Mouse (Mus musculus) CH12.LX (cell line): ENCODE measurements around the gene Dgcr8. TPM values are rescaled to one million over a fixed set of nuclear protein-coding genes. Genes with fewer than 3 reads are reported as not detected.

Source experiments
- DNase-seq: peaks from one replicate; pipeline ENCODE4 v3.0.0-alpha.2; 2013; ENCODE audit errors: extremely low read depth
- H3K27ac ChIP-seq: 2 replicates; pipeline ENCODE4 v1.5.1; 2012; ENCODE audit warnings: low read depth, mild to moderate bottlenecking, control low read depth, moderate library complexity; ENCODE audit not compliant: insufficient read depth
- H3K27me3 ChIP-seq: replicated peaks from 2 replicates; pipeline ENCODE3; 2012; ENCODE audit warnings: inconsistent platforms
- H3K36me3 ChIP-seq, 2 experiments: replicated peaks in 1 of 2; 2 replicates each; pipeline versions ENCODE3 to v1.6.1; 2012; ENCODE audit warnings: inconsistent platforms in 1 of 2, low read length in 1 of 2, mild to moderate bottlenecking in 1 of 2, mixed read lengths in 1 of 2, moderate library complexity in 1 of 2; ENCODE audit not compliant: control insufficient read depth in 1 of 2, insufficient read depth in 1 of 2
- H3K4me1 ChIP-seq, 2 experiments: 2 replicates each; pipeline ENCODE4 v1.6.1; 2012; ENCODE audit warnings: inconsistent platforms in 1 of 2, moderate library complexity in 1 of 2; ENCODE audit not compliant: insufficient read depth in 2 of 2, control insufficient read depth in 1 of 2
- H3K4me2 ChIP-seq: 2 replicates; pipeline ENCODE4 v1.6.1; 2012; ENCODE audit warnings: low read depth, mild to moderate bottlenecking, control low read depth; ENCODE audit not compliant: poor library complexity, insufficient read depth, severe bottlenecking
- H3K4me3 ChIP-seq, 3 experiments: fragments of 150-350 bp in 1 of 3; sonication (generic) in 1 of 3; replicated peaks in 1 of 3; 2 replicates each; pipeline versions ENCODE3 to v1.5.1; 2011 to 2012; ENCODE audit warnings: low read depth in 2 of 3, low read length in 2 of 3, mild to moderate bottlenecking in 2 of 3, moderate library complexity in 2 of 3, control low read depth in 1 of 3, improper control_type of control experiment in 1 of 3, inconsistent platforms in 1 of 3, mixed read lengths in 1 of 3; ENCODE audit not compliant: poor library complexity in 1 of 3
- H3K79me2 ChIP-seq: replicated peaks from 2 replicates; pipeline ENCODE4 v1.6.1; 2012; ENCODE audit warnings: mild to moderate bottlenecking, moderate library complexity; ENCODE audit not compliant: control insufficient read depth, poor library complexity, insufficient read depth, severe bottlenecking; ENCODE audit errors: extremely low read depth
- H3K9ac ChIP-seq: 2 replicates; pipeline ENCODE4 v1.6.1; 2012; ENCODE audit warnings: low read depth, mild to moderate bottlenecking, control low read depth, moderate library complexity; ENCODE audit not compliant: insufficient read depth
- H3K9me3 ChIP-seq: replicated peaks from 2 replicates; pipeline ENCODE3; 2012; ENCODE audit warnings: low read length, inconsistent platforms, mixed read lengths
- BHLHE40 ChIP-seq: IDR thresholded peaks from 2 replicates; pipeline ENCODE4 v1.6.1; 2011; ENCODE audit warnings: mild to moderate bottlenecking, low read depth, low read length, improper control_type of control experiment
- CHD2 ChIP-seq: IDR thresholded peaks from 2 replicates; pipeline ENCODE4 v1.6.1; 2011; ENCODE audit warnings: low read length, improper control_type of control experiment
- CTCF ChIP-seq, 2 experiments: IDR thresholded peaks in 1 of 2; conservative IDR thresholded peaks in 1 of 2; 2 replicates each; pipeline ENCODE4 v1.5.1; 2011 to 2012; ENCODE audit warnings: low read depth in 2 of 2, low read length in 2 of 2, improper control_type of control experiment in 1 of 2, inconsistent platforms in 1 of 2, mild to moderate bottlenecking in 1 of 2, moderate library complexity in 1 of 2
- E2F4 ChIP-seq: IDR thresholded peaks from 2 replicates; pipeline ENCODE4 v1.6.1; 2011; ENCODE audit warnings: low read depth, low read length, improper control_type of control experiment; ENCODE audit not compliant: insufficient replicate concordance
- ELF1 ChIP-seq: IDR thresholded peaks from 2 replicates; pipeline ENCODE4 v1.6.1; 2014; ENCODE audit warnings: low read depth, mild to moderate bottlenecking, inconsistent platforms, low read length, improper control_type of control experiment
- GABPA ChIP-seq: IDR thresholded peaks from 2 replicates; pipeline ENCODE4 v1.6.1; 2012; ENCODE audit warnings: low read depth, low read length, improper control_type of control experiment, inconsistent platforms; ENCODE audit not compliant: insufficient replicate concordance
- HCFC1 ChIP-seq: IDR thresholded peaks from 2 replicates; pipeline ENCODE4 v1.6.1; 2012; ENCODE audit warnings: low read depth, mild to moderate bottlenecking, inconsistent platforms, low read length, improper control_type of control experiment
- IRF4 ChIP-seq: IDR thresholded peaks from 2 replicates; pipeline ENCODE4 v1.6.1; 2014; ENCODE audit warnings: low read depth, mild to moderate bottlenecking, inconsistent platforms, low read length, improper control_type of control experiment
- JUND ChIP-seq: conservative IDR thresholded peaks from 2 replicates; pipeline ENCODE4 v1.6.1; 2011; ENCODE audit warnings: low read depth, low read length, improper control_type of control experiment
- KAT2A ChIP-seq: IDR thresholded peaks from 2 replicates; pipeline ENCODE4 v1.6.1; 2012; ENCODE audit warnings: low read length, improper control_type of control experiment, inconsistent platforms; ENCODE audit not compliant: insufficient replicate concordance
- MAFK ChIP-seq: IDR thresholded peaks from 2 replicates; pipeline ENCODE4 v1.6.1; 2011; ENCODE audit warnings: low read length, improper control_type of control experiment; ENCODE audit not compliant: insufficient replicate concordance
- MAZ ChIP-seq: IDR thresholded peaks from 2 replicates; pipeline ENCODE4 v1.6.1; 2012; ENCODE audit warnings: low read depth, mild to moderate bottlenecking, inconsistent platforms, low read length, improper control_type of control experiment, moderate library complexity
- MEF2A ChIP-seq: IDR thresholded peaks from 2 replicates; pipeline ENCODE4 v1.6.1; 2014; ENCODE audit warnings: low read depth, mild to moderate bottlenecking, inconsistent platforms, low read length, improper control_type of control experiment, borderline replicate concordance
- MXI1 ChIP-seq: IDR thresholded peaks from 2 replicates; pipeline ENCODE4 v1.6.1; 2011; ENCODE audit warnings: mild to moderate bottlenecking, low read depth, low read length, improper control_type of control experiment
- NELFE ChIP-seq: IDR thresholded peaks from 2 replicates; pipeline ENCODE4 v1.6.1; 2011; ENCODE audit warnings: low read depth, low read length, improper control_type of control experiment
- NRF1 ChIP-seq: IDR thresholded peaks from 2 replicates; pipeline ENCODE4 v1.6.1; 2014; ENCODE audit warnings: low read depth, mild to moderate bottlenecking, inconsistent platforms, low read length, improper control_type of control experiment, moderate library complexity
- PAX5 ChIP-seq: IDR thresholded peaks from 2 replicates; pipeline ENCODE4 v1.6.1; 2012; ENCODE audit warnings: low read length, inconsistent platforms, mixed read lengths
- POLR2A ChIP-seq: IDR thresholded peaks from 2 replicates; pipeline ENCODE4 v1.6.1; 2011; ENCODE audit warnings: low read depth, mild to moderate bottlenecking, improper control_type of control experiment, low read length
- POLR2AphosphoS2 ChIP-seq: IDR thresholded peaks from 2 replicates; pipeline ENCODE4 v1.6.1; 2011; ENCODE audit warnings: low read depth, low read length, improper control_type of control experiment
- RAD21 ChIP-seq: IDR thresholded peaks from 2 replicates; pipeline ENCODE4 v1.6.1; 2011; ENCODE audit warnings: low read depth, mild to moderate bottlenecking, low read length, improper control_type of control experiment, moderate library complexity
- RCOR1 ChIP-seq: conservative IDR thresholded peaks from 2 replicates; pipeline ENCODE4 v1.6.1; 2012; ENCODE audit warnings: low read depth, mild to moderate bottlenecking, inconsistent platforms, low read length, improper control_type of control experiment
- TCF12 ChIP-seq: IDR thresholded peaks from 2 replicates; pipeline ENCODE4 v1.6.1; 2014; ENCODE audit warnings: low read depth, mild to moderate bottlenecking, inconsistent platforms, low read length, improper control_type of control experiment
- UBTF ChIP-seq: IDR thresholded peaks from 2 replicates; pipeline ENCODE4 v1.6.1; 2012; ENCODE audit warnings: low read depth, mild to moderate bottlenecking, inconsistent platforms, low read length, improper control_type of control experiment, moderate library complexity
- USF1 ChIP-seq: IDR thresholded peaks from 2 replicates; pipeline ENCODE4 v1.6.1; 2014; ENCODE audit warnings: low read depth, mild to moderate bottlenecking, inconsistent platforms, low read length, improper control_type of control experiment
- USF2 ChIP-seq: conservative IDR thresholded peaks from 2 replicates; pipeline ENCODE4 v1.6.1; 2011; ENCODE audit warnings: low read depth, low read length, improper control_type of control experiment
- ZC3H11A ChIP-seq: IDR thresholded peaks from 2 replicates; pipeline ENCODE4 v1.6.1; 2012; ENCODE audit warnings: low read depth, mild to moderate bottlenecking, inconsistent platforms, low read length, improper control_type of control experiment
- ZKSCAN1 ChIP-seq: IDR thresholded peaks from 2 replicates; pipeline ENCODE4 v1.6.1; 2012; ENCODE audit warnings: low read depth, inconsistent platforms, low read length, improper control_type of control experiment, borderline replicate concordance
- ZMIZ1 ChIP-seq: IDR thresholded peaks from 2 replicates; pipeline ENCODE4 v1.6.1; 2012; ENCODE audit warnings: low read depth, mild to moderate bottlenecking, inconsistent platforms, low read length, improper control_type of control experiment
- ZNF384 ChIP-seq: IDR thresholded peaks from 2 replicates; pipeline ENCODE4 v1.6.1; 2012; ENCODE audit warnings: low read depth, low read length, improper control_type of control experiment, inconsistent platforms
- dilution Hi-C: fragments of 300-500 bp; cut with MboI; formaldehyde crosslinking; loops from 2 replicates; pipeline ENCODE4 v1.14.3; 2020; ENCODE audit warnings: low sequenced_read_pairs; ENCODE audit not compliant: extremely low pct_unique_long_range_greater_than_20kb, extremely low pct_ligation_motif_present
- in situ Hi-C: fragments of 300-500 bp; cut with MboI; formaldehyde crosslinking; loops from 3 replicates; pipeline ENCODE4 v1.14.3; 2019; ENCODE audit warnings: low sequenced_read_pairs, low pct_ligation_motif_present, low pct_unique_long_range_greater_than_20kb, mixed read lengths
- polyA plus RNA-seq: library from polyadenylated mRNA; unstranded; fragments of >175 nt; gene quantifications from 2 replicates; pipeline ENCODE4 v1.2.1, GENCODE M21; 2012; ENCODE audit warnings: low read depth; ENCODE audit not compliant: insufficient read length
- total RNA-seq, 2 experiments: library from RNA; depleted of rRNA; stranded (reverse); fragments of 300-350 nt in 1 of 2; fragments of >200 nt in 1 of 2; gene quantifications; 2 replicates each; pipeline ENCODE4 v1.2.3; 2012 to 2014

Dgcr8 gene
- total and polyA plus RNA-seq, 3 experiments, result 29.1 to 39.9 (median 31.8) TPM

DNA sequence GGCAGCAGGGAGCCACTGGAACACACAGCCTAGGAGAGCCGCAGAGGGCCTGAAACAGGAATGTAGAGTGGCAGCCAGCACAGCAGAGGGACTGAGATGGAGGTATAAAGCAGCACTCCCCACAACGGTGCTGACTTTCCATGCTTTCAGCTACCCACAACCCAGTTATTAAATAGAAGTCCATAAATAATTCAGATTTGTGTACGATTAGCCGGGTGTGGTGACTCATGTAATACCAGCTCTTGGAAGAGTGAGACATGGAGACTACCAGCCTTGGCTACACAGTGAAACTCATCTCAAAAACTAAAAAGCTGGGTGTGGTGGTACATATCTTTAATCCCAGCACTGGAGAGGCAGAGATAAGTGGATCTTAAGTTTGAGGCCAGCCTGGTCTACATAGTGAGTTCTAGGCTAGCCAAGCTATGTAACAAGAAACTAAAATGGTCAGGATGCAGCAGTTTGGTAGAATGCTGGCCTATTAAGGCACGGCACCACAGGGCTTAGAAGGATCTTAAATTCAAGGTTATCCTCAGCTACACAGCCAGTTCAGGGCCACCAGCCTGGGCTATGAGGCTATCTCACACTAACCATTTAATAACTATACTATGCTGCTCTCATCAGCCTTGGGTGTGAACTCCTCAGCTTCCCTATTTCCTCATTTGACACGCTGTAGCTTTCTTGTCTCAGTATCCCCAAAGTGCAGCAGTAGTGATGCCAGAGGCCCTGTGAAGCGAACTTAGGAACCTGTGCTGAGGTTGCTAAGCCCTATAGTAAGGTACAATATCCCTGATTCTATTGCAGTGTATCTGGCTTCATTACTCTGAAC lies 52.2 kb downstream of the Dgcr8 start:
- no peak overlapping the region for H3K27ac ChIP-seq
- H3K9ac ChIP-seq, result no peak overlapping the region
- H3K36me3 ChIP-seq, result peaks cover 36 to 54% of the 10 kb centered on the region in 2 experiments
- no peaks in the 10 kb centered on the region for H3K27me3 ChIP-seq
- peaks cover 6 to 39% of the 10 kb centered on the region in 2 experiments; a peak in 3 of 4 replicates for H3K4me1 ChIP-seq
- H3K4me2 ChIP-seq, result no peak overlapping the region
- no peaks in the 10 kb centered on the region for H3K9me3 ChIP-seq
- no peak overlapping the region for H3K4me3 ChIP-seq
- in situ Hi-C loops, result no loop called here
- peak; percentile 5; the same call in 1 of the 2 replicates for TF ChIP-seq CHD2
- TF ChIP-seq ZC3H11A, result no peak
- peak; percentile 72; the same call in 1 of the 2 replicates for TF ChIP-seq POLR2AphosphoS2
- no peaks in the 10 kb centered on the region; the same call in 1 of the 2 replicates for H3K79me2 ChIP-seq
- dilution Hi-C loops, result no loop called here
- no peak for DNase-seq

DNA sequence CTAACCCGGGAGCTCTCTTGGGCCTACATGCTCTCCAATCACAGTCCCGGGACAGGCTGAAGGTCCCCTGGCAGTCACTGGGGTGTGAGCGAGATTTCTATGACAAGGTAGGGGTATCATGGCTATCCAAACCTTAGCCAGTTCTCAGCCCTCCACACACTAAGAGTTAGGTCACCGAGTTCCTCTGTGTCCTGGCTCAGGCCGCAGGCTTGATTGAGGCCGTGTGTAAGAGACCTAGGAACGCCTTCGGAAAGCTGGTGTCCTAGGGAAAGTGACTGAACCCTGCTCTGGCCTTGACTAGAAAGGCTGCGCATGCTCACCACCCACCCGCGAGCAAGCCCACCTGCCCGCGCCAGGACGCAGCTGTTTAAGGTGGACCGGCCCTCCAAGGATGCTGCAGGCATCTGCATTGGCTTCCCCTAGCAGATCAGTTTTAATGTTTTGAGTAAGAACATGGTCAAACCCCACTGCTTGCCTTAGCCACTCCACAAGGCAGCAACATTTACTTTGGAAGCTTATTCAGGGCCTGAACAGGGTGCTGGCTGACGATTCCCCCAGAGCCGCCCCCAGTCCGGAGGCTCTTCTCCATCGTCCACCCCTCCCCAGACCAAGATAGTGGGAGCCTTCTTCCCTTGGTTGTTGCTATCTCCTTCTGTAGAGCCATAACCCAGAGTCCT lies 53.5 kb downstream of the Dgcr8 start:
- Histone ChIP-seq H3K36me3 (peaks cover 25 to 46% of the 10 kb centered on the region in 2 experiments), H3K79me2 (no peaks in the 10 kb centered on the region), H3K27me3 (no peaks in the 10 kb centered on the region), H3K4me2 (peak overlapping the region; percentile 45), H3K9ac (peak overlapping the region; percentile 84), H3K4me3 (peak overlapping the region; percentile 61 to 79 (median 62)), H3K4me1 (peaks cover 16 to 52% of the 10 kb centered on the region in 2 experiments), H3K9me3 (no peaks in the 10 kb centered on the region), H3K27ac (no peak overlapping the region)
- DNase-seq, result no peak
- in situ Hi-C loops (no loop called here), dilution Hi-C loops (no loop called here)
- no peak for TF ChIP-seq UBTF
- TF ChIP-seq NRF1, result peak; percentile 85
- TF ChIP-seq NELFE, result no peak
- no peak; the same call in 1 of the 2 replicates for TF ChIP-seq ZMIZ1
- peak; percentile 37; the same call in 1 of the 2 replicates for TF ChIP-seq POLR2A
- peak; percentile 67; the same call in 1 of the 2 replicates for TF ChIP-seq POLR2AphosphoS2
- no peak for TF ChIP-seq TCF12
- no peak for TF ChIP-seq PAX5
- TF ChIP-seq MEF2A, result no peak
- TF ChIP-seq ZKSCAN1, result no peak
- no peak for TF ChIP-seq MAFK
- no peak for TF ChIP-seq USF1
- 0 out of 2 replicates have a peak, but pooled peaks have one; percentile 29 for TF ChIP-seq RCOR1
- no peak for TF ChIP-seq GABPA
- TF ChIP-seq CTCF (conservative IDR thresholded peaks at IDR 0.05 in 1 of 2, IDR thresholded peaks at IDR 0.05 in 1 of 2; ENCODE audit: low read depth in 2 of 2, low read length in 2 of 2), result no peak
- no peak for TF ChIP-seq ZNF384
- TF ChIP-seq JUND, result no peak
- TF ChIP-seq BHLHE40, result no peak
- TF ChIP-seq E2F4, result no peak
- TF ChIP-seq USF2, result no peak
- peak; percentile 22 for TF ChIP-seq HCFC1
- 0 out of 2 replicates have a peak, but pooled peaks have one; percentile 2 for TF ChIP-seq ELF1
- TF ChIP-seq ZC3H11A, result no peak
- no peak; the same call in 1 of the 2 replicates for TF ChIP-seq MAZ
- 0 out of 2 replicates have a peak, but pooled peaks have one; percentile 22 for TF ChIP-seq CHD2
- no peak for TF ChIP-seq KAT2A
- TF ChIP-seq RAD21, result no peak
- 0 out of 2 replicates have a peak, but pooled peaks have one; percentile 15 for TF ChIP-seq MXI1
- no peak for TF ChIP-seq IRF4
